Mouse (Mus musculus) T-helper 2 cell (primary cell): ENCODE results near the gene Slc8a3.

ENCODE experiments used
- in situ Hi-C: fragments of 300-600 bp; cut with MboI, MseI; formaldehyde crosslinking; loops from one replicate; pipeline ENCODE4 v1.15.1; 2025; ENCODE audit warnings: high pct_unique_total_duplicates

The Slc8a3 gene

DNA sequence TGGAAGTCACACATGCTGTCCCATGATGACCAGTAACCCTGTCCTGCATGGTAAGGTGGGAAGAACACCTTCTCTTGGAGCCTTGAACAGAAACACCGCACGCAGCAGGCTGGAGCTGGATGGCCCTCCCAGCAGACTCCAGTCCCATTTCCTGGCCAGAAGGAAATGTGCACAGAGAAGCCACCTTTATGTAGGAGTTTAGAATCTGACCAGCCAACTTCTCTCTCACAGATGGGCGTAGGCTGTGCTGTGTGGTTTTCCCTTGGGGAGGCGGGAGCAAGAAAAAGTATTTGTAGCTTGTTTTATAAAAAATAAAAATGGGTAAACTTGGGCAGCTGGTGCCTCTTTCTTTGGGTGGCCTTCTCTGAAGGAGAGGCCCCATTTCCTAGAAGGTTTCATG, 146.9 kb downstream of the Slc8a3 start:
- in situ Hi-C loops, result no loop called here

DNA sequence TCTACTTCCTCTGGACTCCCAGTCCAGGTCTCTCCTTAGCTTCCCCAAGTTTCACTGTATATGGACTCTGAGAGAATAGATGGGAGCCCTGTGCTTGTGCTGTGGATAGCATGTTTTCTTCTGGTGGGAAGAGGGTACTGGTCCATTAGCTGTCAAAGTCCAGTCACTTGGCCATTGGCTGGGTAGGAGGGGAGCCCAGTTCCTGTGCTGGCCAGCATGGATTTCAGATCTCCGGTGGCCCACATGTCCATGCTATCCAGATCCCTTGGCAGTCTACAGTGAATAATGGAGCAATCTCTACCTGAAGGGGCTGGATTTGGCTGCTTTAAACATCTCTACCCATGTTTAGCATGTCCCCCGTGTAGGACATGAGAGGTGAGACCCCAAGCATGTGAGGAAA, 148.0 kb downstream of the Slc8a3 start:
- in situ Hi-C loops, result loop anchor here (5.0 kb wide), 1 partner anchor 203 kb away; no protein-coding TSS in a partner anchor

DNA sequence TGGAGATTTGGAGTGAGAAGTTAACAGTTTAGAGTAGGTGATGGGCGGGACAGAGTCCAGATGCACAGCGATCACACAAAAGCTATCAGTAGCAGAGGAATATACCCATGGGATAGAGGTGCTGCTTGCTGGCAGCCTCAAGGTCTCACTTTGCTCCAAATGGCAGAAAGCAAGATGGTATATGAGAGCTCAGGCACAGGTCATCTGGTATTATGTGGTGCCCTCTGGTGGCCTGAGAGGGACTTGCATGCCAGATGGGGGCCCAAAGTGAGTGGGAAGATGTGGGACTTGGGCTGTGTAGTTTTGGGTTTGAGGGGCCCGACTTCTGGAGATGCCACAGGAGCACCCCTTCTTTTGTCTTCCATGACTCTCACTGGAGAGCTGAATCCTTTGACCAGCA, 150.9 kb downstream of the Slc8a3 start:
- in situ Hi-C loops, result loop anchor here (5.0 kb wide), 1 partner anchor 200 kb away; no protein-coding TSS in a partner anchor

DNA sequence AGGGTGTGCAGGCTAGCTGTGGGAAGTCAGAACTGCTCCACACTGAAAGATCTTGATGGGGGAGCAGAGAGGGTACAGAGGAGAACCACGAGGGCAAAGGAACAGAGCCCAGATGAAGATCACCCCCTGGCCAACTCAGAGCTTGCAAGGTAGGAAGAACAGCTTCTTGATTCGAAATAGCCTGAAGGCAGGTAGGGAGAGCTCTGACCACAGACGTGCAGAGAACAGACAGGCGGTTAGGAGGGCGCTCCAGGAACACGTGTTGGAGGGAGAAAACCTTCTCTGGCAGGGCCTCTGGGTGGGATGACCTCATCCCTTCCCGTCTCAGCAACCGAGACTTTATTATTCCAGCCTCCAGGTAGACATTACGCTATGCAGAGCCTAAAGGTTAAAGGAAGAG, 157.7 kb downstream of the Slc8a3 start:
- in situ Hi-C loops, result no loop called here

DNA sequence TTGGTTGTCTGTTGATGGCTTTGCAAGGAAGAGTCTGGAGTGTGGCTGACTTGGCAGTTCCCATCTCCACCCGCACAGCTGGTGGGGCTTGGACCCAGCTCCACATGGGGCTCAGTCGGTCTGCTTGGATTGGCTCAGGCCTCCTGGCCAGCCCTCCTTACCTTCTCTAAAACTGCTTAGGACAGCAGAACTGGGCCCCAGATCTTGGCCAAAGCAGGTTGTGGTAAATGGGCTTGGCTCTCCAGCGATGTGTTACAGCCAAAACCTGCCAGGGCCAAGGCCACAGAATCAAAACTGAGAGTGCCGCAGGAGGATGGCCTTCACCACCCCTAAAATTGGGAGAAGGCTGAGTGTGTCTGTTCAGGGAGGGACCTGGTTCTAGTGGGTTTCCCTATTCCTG, 159.1 kb downstream of the Slc8a3 start:
- in situ Hi-C loops, result no loop called here

DNA sequence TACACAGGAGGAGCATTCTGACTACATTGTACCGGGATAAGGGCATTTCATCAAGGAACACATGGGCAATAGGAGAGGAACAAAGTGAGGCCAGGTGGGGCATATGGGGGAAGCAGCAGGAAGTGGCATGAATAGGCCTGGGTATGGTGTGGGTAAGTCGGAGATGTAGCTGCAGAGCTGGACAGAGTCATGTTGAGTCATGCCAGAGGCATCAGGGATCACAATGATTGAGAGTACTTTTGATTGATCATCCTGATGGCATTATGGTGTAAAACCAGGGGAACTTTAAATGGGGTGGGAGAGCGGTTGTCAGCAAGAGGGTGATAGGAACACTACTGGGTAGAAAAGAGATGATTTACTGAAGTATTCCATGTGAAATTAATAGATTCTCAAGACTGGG, 160.0 kb downstream of the Slc8a3 start:
- in situ Hi-C loops, result no loop called here

DNA sequence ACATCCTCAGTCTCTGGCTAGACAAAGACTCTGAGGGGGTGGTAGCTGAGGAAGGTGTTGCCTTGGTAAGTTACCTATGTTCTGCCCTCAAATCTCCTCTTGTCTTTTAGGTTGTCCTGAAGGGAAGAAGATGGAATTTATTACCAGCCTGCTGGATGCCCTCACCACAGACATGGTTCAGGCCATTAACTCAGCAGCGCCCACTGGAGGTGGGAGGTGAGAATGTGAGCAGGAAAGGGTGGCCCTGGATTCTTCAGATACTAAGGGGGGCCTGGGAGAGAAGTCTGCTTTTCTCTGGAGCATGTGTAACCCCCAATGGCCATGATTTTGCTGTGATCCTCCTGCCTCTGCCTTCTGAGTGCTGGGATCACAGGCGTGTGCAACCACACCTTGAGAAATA, 162.9 kb downstream of the Slc8a3 start:
- in situ Hi-C loops, result no loop called here

DNA sequence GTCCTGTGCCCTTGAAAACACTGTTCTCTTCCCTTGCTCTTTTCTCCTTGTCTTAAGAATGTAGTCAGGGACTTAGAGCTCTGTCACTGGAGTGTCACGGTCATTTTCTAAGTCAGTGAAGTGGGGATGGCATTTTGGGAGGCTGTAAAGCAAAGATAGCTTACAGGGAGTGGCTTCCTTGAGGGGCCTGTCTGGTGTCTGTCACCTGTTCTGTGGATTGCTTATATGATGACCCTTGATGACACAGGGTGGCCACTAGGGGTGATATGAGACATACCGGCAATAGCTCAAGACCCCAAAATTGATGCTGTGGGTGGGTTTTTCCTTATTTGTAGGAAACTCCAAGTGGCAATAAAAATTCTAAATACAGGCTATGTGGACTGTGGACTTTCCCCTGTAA, 164.5 kb downstream of the Slc8a3 start:
- in situ Hi-C loops, result no loop called here

DNA sequence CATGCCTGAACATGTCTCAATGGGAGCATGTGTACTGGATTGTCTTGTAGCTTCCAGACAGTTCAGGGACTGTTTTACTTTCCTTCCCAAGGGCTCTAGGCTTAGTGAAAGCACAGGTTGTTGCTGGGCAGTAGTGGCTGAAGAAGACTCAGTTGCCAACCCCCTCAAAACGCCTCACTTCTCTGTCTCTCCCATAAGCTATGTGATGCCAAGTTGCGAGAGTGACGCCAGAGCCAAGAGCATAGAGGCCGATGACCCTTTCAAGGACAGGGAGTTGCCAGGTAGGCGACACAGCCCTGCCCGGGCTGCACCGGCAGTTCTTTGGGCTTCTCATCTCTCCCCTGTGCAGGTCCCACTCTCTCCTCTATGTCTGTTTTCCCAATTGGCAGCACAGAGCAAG, 164.9 kb downstream of the Slc8a3 start:
- in situ Hi-C loops, result no loop called here

DNA sequence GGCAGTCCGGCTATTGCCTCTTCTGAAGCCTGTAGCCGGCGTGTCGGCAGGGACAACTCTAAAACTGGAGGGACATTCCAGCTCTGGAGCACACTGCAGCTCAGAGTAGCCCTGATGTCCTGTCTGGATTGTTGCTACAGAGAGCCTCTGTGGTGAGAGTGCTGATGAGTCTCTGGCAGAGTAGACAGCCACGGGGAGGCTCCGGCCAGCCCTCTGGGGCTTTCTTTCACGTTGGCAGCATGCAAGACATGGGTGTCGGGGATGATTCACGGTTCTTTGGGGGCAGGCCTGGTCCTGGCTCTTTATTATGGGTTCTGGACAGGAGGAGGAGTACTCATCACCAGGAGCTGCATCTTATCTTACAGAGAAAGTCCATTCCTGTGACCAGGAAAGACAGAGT, 165.8 kb downstream of the Slc8a3 start:
- in situ Hi-C loops, result no loop called here

DNA sequence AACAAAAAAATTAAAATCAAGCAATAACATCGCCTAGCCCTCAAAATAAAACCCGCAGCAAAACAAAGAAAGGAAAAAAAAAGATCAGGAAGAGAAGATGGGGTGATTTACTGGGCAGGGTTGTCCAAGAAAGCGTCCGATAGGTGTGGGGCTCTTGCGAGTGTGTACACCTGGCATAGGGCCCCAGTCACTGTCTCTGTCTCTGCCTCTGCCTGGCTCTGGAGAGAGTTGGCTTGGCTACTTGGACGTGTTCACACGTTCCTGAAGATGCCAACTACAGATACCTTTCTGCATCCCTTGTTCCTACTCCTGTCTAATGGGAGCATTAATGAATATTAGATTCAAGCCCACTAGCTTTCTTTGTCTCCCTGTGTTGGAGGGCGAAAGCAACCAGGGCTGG, 166.4 kb downstream of the Slc8a3 start:
- in situ Hi-C loops, result no loop called here

DNA sequence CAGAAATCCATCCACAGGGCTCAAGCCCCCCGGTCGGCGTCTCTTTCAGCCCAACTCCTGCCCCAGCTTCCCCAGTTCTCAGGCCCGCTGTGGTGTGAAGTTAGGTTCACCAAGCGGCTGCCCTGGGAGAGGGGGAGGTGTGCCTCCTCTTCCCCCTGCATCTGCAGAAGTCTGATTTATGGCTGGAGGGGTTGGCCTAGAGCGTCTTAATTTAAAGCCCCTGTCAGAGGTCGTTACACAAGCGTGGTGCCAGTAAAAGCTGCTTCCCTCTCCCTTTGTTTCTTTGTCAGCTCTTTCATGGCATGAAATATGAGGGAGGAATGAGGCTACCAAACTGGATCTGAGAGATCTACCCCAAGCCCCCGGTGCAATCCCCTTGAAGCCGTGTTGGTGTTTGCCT, 166.9 kb downstream of the Slc8a3 start:
- in situ Hi-C loops, result no loop called here

DNA sequence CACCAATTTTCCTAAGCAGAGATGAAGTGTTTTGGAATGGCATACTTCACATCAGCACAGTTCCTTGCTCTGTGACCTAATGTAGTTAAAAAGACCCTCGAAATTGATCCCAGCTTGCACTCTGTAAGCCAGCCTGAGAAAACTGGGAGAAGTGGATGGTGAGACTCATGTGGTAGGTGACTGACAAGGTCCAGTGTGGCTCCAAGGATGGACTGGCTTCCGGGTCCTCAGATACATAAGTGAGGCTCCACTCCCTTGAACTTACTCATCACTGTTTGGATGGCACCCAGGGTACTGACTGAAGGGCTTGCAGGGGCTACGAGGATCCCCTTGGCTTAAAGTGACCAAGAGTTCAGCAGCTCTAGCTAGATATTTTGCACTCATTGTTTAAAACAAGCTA, 169.4 kb downstream of the Slc8a3 start:
- in situ Hi-C loops, result no loop called here

DNA sequence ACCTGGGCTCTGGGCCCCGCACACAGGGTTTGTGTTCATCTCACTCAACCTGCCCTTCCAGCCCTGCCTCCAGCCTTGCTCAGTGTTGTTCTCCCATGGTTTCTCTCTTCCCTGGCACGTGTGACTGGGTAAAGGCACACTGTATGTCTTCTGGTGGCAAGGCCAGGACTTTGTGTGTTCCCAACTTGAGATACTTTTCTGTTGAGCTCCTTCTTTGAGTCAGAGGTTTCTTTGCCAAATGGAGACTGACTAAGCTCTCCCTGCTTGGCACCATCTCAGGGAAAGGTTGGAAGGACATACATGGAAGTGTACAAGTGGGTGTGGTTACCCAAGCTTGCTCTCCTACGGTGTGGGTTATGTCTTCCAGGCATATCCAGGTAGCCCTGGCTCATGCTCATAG, 169.8 kb downstream of the Slc8a3 start:
- in situ Hi-C loops, result no loop called here

DNA sequence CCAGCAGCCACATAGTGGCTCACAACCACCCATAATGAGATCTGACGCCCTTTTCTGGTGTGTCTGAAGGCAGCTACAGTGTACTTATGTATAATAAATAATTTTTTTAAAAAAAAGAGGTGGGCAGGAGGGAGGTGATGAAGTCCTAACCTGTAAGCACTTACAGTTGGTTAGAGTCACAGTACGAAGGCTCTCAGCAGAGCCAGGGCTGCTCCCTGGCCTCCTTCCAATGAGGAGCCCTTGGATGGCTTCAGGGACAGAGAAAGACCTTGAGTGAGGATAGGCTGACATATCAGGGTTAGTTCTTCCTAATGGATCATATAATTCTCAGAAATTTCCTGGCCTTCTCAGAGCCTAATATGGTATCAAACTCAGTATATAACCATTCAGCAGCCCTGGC, 171.7 kb downstream of the Slc8a3 start:
- in situ Hi-C loops, result no loop called here

DNA sequence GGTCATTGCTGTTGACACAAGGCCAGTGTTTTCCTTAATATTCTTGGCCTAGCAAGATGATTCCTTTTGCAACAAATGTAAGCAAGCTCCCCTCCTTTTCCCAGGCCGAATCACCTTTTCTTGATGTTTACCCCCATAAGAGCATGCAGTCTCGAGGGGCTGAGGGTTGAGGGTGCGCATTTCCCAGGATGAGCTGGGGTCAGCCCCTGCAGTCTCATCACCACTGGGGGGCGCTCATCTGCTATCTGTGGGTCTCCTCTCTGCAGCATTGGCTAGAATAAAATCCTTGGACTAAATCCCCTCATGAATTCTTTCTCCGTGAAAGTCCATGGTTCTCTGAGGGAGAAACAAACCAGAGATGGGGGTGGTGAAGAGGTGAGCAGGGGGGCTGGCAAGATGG, 172.1 kb downstream of the Slc8a3 start:
- in situ Hi-C loops, result no loop called here

DNA sequence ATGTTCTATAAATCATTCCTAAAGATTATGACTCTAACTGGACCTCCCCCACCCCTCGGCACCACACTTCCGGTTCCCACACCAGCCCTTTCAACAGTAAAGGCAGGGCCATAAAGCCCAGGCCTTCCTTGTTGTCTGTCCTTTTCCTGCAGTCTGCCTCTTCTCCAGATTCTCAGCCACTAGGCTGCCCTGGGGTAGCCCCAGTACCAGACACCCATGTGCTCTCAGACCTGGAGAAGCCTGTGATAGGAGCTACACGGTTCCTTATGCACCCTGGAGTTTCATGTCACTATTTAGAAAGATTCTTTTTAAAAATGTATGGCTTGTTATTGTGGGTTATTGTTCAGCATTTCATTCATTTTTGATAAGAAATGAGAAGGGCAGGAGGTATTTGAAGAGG, 172.6 kb downstream of the Slc8a3 start:
- in situ Hi-C loops, result no loop called here

DNA sequence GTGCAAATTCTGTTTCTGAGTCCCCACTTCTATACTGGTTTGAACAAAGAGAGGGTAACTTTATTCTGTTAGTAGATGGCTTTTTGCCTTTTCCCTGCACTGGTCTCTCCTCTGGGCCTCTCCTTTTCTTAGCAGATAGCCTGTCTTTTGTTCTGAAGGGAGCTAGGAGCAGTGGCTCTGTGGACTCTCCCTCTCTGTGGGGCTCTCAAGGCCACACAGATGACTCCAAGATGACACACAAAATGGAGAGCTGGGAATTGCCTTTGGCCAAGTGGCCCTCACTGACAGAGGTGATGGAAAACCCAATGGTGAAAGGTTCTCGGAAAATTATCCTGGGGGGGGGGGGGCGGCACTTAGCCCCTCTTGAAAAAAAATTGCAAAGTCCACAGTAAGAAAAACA, 173.0 kb downstream of the Slc8a3 start:
- in situ Hi-C loops, result no loop called here

DNA sequence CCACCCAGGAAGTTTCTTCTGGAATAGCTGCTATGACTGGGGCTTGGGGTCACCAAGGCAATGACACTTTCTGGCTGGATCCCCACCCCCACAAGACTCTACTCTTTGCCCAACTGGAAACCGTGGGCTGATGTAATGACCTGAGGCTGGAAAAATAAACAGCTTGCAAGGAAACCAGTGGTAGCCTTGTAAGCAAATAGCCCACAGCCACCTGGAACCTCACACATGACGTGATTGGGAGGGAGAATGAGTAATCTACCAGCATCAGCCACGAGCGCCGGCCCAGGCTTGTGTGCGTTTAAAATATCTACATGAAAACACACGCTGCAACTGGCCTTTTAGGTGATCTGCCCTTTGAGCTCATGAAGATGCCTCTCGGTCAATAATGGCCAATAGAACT, 176.1 kb downstream of the Slc8a3 start:
- in situ Hi-C loops, result no loop called here

DNA sequence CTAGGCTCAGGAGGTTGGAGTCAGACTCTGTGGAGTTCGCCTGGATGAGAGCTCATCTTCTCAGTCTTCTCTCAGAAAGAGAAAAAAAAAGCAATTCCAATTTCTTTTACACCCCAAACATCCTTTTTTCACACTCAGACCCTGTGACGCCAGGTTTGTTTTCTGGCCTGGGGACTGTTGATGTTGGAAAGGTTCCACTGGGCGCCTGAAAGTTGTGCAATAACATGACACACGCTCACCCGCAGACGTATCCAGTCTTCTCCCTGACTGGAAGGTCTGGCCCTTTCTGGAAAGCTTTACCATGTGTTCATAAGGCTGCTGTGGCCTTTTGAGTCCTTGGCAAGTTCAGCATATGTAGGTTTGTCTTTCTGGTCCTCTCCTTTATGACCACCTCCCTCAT, 177.3 kb downstream of the Slc8a3 start:
- in situ Hi-C loops, result no loop called here

DNA sequence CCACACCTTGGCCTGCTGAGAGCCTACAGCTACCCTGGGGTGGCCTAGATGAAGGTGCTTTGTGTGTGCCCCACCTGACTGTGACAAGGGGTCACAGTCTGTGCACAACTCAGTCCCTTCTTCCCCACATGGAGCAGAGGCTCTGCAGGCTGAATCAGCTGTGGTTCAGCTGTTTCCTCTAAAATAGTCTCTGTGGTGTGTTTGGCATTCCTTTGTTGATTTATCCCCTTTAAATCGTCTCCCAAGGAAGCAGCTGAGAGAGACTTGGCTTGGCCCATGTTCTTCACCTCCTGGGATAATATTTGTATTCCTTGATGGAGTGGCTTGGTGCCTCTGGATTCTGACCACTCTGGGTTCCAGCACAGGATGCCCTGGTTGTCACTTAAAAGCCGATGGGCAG, 180.9 kb downstream of the Slc8a3 start:
- in situ Hi-C loops, result no loop called here

DNA sequence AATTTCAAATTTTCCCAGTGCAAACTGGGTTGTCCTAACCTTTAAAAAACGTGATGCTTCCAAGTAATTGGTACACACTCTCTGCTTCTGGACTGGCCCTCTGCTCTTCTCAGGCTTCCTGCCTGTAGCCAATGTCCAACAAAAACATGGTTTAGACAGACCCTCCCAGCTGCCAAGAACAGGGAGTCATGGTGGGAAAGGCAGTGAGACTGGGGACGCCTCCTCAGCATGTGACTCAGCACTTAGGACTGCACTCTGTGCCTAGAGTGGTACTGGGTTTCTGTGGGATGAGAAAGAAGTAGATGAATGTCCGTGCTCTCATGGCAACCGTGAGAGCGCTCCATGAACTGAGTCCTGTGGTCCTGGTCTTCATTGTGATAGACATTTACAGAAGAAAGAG, 182.1 kb downstream of the Slc8a3 start:
- in situ Hi-C loops, result no loop called here

DNA sequence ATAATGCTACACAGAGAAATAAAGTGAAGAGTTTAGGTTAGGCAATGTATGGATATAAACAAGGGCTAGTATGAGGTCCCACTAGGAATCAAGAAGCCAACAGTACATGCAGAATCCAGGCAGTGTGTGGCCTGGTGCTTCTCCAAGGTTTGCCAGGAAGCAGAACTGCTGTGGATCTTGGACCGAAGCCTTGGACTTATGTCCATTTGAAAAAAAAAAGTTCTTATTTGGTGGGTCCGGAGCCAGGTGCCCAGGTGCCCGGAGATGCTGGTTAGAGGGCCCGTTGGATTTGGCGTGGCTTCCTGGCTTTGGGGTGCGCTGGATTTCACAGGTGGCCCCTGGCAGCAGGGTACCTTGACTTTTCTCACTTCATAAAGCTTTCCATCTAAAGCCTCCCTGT, 185.0 kb downstream of the Slc8a3 start:
- in situ Hi-C loops, result no loop called here
